Mouse (Mus musculus) liver, adult 2 months (tissue): Measurements from ENCODE around the gene Kif14.
A peak's percentile ranks its signal among the peaks of the same experiment; 100 is the strongest.

Source experiments
- CTCF ChIP-seq: fragments of 200-500 bp; IDR thresholded peaks from 2 replicates; pipeline ENCODE4 v1.5.1; 2011; ENCODE audit warnings: low read depth, low read length, control low read depth
- POLR2A ChIP-seq: fragments of 200-500 bp; IDR thresholded peaks from 2 replicates; pipeline ENCODE4 v1.6.1; 2011; ENCODE audit warnings: low read length, control low read depth; ENCODE audit not compliant: insufficient read depth; ENCODE audit errors: extremely low read depth

DNA sequence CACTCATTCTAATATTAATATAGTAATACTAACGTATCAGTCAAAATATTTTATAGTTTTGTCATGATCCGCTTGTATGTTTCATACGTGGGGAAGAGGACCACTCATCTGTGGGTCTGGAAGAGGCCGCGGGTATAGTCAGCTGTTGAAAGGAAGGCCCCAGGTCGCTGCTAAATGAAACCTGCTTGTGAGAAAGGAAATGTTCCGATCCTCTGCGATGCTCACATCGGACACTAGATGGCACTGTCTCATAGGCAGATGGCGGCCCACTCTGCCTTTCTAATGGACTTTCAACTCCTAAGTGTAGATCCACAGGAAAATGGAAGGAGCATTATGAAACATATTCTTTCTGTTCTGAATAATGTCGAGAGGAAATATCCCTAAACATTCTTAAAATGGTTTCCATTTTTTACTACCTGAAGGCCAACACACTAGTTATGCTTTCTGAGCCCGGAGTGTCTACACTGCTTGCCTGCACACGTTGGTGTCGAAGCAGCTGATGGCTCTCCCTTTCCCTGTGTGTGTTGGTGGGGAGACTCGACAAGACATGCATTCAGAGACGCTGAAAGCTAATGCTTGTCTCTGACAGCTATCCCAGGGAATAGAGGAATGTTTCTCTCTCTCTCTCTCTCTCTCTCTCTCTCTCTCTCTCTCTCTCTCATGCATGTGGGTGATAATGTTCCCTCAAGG is 84.9 kb downstream of the Kif14 start:
- TF ChIP-seq POLR2A: no peak
- TF ChIP-seq CTCF: peak; percentile 91
